Mouse (Mus musculus): Measurements from ENCODE around the gene Chchd3. TPM values are rescaled to one million over a fixed set of nuclear protein-coding genes. Genes with fewer than 3 reads are reported as not detected.

The Chchd3 gene
- polyA plus RNA-seq, 1 experiment from 2014 or later: 134 TPM

DNA sequence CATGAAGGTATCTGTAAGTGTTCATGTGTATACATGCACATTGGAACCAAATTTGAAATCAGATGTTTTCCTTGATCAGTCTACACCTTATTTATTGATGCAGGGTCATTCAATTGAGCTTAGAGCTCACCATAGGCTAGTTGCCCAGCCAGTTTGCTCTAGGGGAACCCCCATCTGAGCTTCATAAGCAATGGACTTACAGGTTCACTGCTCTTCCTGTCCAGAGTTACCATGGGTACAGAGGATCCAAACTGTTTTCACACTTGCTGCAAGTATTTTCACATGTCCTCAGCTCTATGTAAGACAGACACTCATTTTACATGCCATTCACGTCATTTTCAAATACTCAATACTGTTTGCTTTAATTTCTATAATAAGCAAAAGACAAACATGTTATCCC, 66.2 kb downstream of the Chchd3 start:
- H3K4me1 ChIP-seq (replicated peaks; ENCODE audit: control insufficient read depth, insufficient read depth, low read length): 0 out of 2 replicates have a peak, but pooled peaks cover 3% of the 10 kb centered on the region
- no peaks in the 10 kb centered on the region for H3K27me3 ChIP-seq (replicated peaks; ENCODE audit: control insufficient read depth, insufficient read depth, low read length)
- H3K36me3 ChIP-seq (ENCODE audit: control insufficient read depth, insufficient read depth): no peaks in the 10 kb centered on the region
- 95% methylated on average over 1 of the region's 1 CpGs for WGBS
- H3K9me3 ChIP-seq (ENCODE audit: control insufficient read depth): no peaks in the 10 kb centered on the region
- no peak for TF ChIP-seq CTCF (IDR thresholded peaks at IDR 0.05; ENCODE audit: low read depth)
- H3K4me2 ChIP-seq (replicated peaks; ENCODE audit: low read depth): no peak overlapping the region
- H3K27ac ChIP-seq (ENCODE audit: low read depth, low read length): no peak overlapping the region
- H3K9ac ChIP-seq (ENCODE audit: low read depth, low read length): no peak overlapping the region
- no peak for ATAC-seq
- no peak overlapping the region for H3K4me3 ChIP-seq (ENCODE audit: low read depth, low read length)

DNA sequence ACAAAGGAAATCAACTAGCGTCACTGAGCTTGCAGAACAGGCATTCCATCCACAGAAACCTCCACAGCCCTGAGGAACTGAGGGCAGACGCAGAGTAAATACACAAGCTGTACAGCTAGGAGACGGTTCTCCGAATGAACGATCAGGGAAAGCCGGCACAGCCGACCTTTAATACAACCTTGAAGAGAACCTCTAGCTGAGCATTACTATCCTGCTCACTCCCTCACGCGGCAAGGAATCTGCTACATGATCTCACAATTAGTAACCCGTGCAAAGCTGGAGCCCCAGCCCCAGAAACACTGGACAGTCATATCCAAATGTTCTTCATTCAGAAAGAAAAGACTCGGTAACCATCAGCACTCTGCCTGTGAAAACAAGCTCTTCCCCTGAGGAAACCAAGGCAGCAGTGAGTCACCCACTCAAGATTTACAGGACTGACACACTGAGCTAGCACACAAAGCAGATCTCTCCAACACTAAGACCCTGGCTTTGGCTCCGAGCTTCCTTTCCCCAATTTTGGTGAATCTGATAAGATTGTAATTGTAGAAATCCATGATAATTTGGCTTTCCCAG, 69.9 kb downstream of the Chchd3 start:
- Histone ChIP-seq H3K4me2 (replicated peaks; ENCODE audit: low read depth) (no peak overlapping the region), H3K27me3 (replicated peaks; ENCODE audit: control insufficient read depth, insufficient read depth, low read length) (no peaks in the 10 kb centered on the region), H3K36me3 (ENCODE audit: control insufficient read depth, insufficient read depth) (no peaks in the 10 kb centered on the region), H3K9ac (ENCODE audit: low read depth, low read length) (no peak overlapping the region), H3K9me3 (ENCODE audit: control insufficient read depth) (no peaks in the 10 kb centered on the region), H3K4me3 (ENCODE audit: low read depth, low read length) (no peak overlapping the region), H3K27ac (ENCODE audit: low read depth, low read length) (no peak overlapping the region), H3K4me1 (replicated peaks; ENCODE audit: control insufficient read depth, insufficient read depth, low read length) (no peaks in the 10 kb centered on the region)
- no peak for ATAC-seq
- TF ChIP-seq CTCF (IDR thresholded peaks at IDR 0.05; ENCODE audit: low read depth): no peak
- 57% methylated on average over 12 of the region's 12 CpGs for WGBS

DNA sequence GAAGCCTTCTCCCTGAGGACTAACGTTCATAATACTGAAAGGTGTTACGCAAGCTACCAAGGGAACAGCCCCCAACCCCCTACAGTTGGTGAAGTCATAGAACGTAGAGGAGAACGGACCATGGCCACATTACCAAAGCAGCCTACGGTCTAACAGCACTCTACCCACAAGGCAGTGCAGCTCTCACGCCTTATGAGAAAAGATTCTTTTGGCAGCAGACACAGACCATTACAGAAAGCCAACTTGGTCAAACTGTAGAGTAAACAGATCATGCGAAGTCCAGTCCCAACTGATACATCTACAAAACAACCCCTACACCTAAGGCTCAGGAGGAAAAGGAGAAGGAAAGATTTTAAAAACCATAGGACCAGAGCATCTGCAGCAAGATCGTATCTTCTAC, 71.5 kb downstream of the Chchd3 start:
- Histone ChIP-seq H3K4me3 (ENCODE audit: low read depth, low read length) (no peak overlapping the region), H3K9ac (ENCODE audit: low read depth, low read length) (no peak overlapping the region), H3K27ac (ENCODE audit: low read depth, low read length) (no peak overlapping the region), H3K4me2 (replicated peaks; ENCODE audit: low read depth) (no peak overlapping the region), H3K9me3 (ENCODE audit: control insufficient read depth) (no peaks in the 10 kb centered on the region), H3K36me3 (ENCODE audit: control insufficient read depth, insufficient read depth) (no peaks in the 10 kb centered on the region), H3K27me3 (replicated peaks; ENCODE audit: control insufficient read depth, insufficient read depth, low read length) (no peaks in the 10 kb centered on the region), H3K4me1 (replicated peaks; ENCODE audit: control insufficient read depth, insufficient read depth, low read length) (no peaks in the 10 kb centered on the region)
- no peak for ATAC-seq
- 90% methylated on average over 8 of the region's 8 CpGs for WGBS
- TF ChIP-seq CTCF (IDR thresholded peaks at IDR 0.05; ENCODE audit: low read depth): no peak

DNA sequence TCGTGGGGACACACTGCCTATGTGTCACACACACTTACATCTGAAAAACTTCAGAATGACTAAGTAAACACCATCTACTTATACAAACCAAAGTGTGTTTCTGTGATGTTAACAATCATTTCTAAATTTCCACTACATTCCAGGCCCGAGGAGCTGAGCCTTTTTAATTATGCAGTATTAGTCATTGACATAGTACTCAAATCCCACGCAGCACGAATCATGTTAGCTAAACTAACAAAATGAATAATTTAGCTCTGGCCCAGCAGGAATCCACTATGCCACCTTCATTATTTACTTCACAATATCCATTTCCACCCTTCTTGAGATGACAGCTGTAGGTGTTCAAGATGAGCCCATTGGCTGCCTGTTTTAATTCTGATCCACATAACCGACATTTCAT, 76.2 kb downstream of the Chchd3 start:
- no peak overlapping the region for H3K4me2 ChIP-seq (replicated peaks; ENCODE audit: low read depth)
- ATAC-seq: no peak
- no peaks in the 10 kb centered on the region for H3K9me3 ChIP-seq (ENCODE audit: control insufficient read depth)
- H3K4me3 ChIP-seq (ENCODE audit: low read depth, low read length): no peak overlapping the region
- no peak overlapping the region for H3K27ac ChIP-seq (ENCODE audit: low read depth, low read length)
- no peak overlapping the region for H3K9ac ChIP-seq (ENCODE audit: low read depth, low read length)
- WGBS: 81% methylated on average over 5 of the region's 5 CpGs
- no peaks in the 10 kb centered on the region for H3K27me3 ChIP-seq (replicated peaks; ENCODE audit: control insufficient read depth, insufficient read depth, low read length)
- TF ChIP-seq CTCF (IDR thresholded peaks at IDR 0.05; ENCODE audit: low read depth): no peak
- H3K4me1 ChIP-seq (replicated peaks; ENCODE audit: control insufficient read depth, insufficient read depth, low read length): no peaks in the 10 kb centered on the region
- H3K36me3 ChIP-seq (ENCODE audit: control insufficient read depth, insufficient read depth): no peaks in the 10 kb centered on the region

DNA sequence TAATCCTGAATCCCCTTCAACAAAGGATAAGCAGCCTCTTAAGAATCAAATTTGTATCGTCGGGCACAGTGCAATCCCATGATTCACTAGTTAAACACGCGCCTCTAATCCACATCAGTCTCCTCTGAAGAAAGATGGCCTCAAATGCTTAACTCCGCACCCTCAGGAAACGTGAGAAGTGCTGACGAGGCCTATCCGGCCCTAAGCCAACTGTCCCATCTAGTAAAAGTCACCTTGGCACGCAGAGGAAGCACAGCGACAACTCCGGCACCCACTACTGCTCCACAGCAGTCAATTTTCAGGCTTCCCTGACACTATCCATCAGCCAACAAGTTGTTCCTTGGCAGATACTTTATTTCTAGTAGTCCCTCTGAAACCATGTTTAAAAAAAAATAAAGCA, 78.8 kb downstream of the Chchd3 start:
- no peak for TF ChIP-seq CTCF (IDR thresholded peaks at IDR 0.05; ENCODE audit: low read depth)
- Histone ChIP-seq H3K4me3 (ENCODE audit: low read depth, low read length) (no peak overlapping the region), H3K4me1 (replicated peaks; ENCODE audit: control insufficient read depth, insufficient read depth, low read length) (no peaks in the 10 kb centered on the region), H3K9me3 (ENCODE audit: control insufficient read depth) (no peaks in the 10 kb centered on the region), H3K36me3 (ENCODE audit: control insufficient read depth, insufficient read depth) (no peaks in the 10 kb centered on the region), H3K27ac (ENCODE audit: low read depth, low read length) (no peak overlapping the region), H3K27me3 (replicated peaks; ENCODE audit: control insufficient read depth, insufficient read depth, low read length) (no peaks in the 10 kb centered on the region), H3K9ac (ENCODE audit: low read depth, low read length) (no peak overlapping the region), H3K4me2 (replicated peaks; ENCODE audit: low read depth) (no peak overlapping the region)
- ATAC-seq: no peak
- WGBS: 86% methylated on average over 11 of the region's 11 CpGs

DNA sequence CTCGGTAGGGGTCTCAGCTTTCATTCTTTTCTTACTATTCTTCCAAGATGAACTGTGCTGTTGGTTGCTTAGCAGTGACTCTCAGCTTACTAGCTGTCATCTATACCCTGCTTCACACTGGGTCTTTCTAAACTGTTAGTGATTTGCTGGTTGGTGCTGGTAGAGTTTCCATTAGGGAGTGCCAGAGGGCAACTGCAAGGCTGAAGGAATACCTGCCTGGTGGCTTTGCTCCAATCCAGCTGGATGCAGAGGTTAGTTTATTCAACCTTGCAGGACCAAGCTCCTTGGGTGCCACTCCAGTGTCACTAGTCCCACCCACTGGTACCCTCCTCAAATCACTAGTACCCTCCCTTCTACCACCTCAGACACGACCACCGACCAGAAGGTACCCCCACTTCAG, 81.2 kb downstream of the Chchd3 start:
- TF ChIP-seq CTCF (IDR thresholded peaks at IDR 0.05; ENCODE audit: low read depth): no peak
- H3K9me3 ChIP-seq (ENCODE audit: control insufficient read depth): no peaks in the 10 kb centered on the region
- no peaks in the 10 kb centered on the region for H3K4me1 ChIP-seq (replicated peaks; ENCODE audit: control insufficient read depth, insufficient read depth, low read length)
- H3K27me3 ChIP-seq (replicated peaks; ENCODE audit: control insufficient read depth, insufficient read depth, low read length): no peaks in the 10 kb centered on the region
- 85% methylated on average over 3 of the region's 3 CpGs for WGBS
- no peak overlapping the region for H3K4me3 ChIP-seq (ENCODE audit: low read depth, low read length)
- no peaks in the 10 kb centered on the region for H3K36me3 ChIP-seq (ENCODE audit: control insufficient read depth, insufficient read depth)
- no peak overlapping the region for H3K4me2 ChIP-seq (replicated peaks; ENCODE audit: low read depth)
- no peak overlapping the region for H3K27ac ChIP-seq (ENCODE audit: low read depth, low read length)
- no peak overlapping the region for H3K9ac ChIP-seq (ENCODE audit: low read depth, low read length)
- no peak for ATAC-seq

DNA sequence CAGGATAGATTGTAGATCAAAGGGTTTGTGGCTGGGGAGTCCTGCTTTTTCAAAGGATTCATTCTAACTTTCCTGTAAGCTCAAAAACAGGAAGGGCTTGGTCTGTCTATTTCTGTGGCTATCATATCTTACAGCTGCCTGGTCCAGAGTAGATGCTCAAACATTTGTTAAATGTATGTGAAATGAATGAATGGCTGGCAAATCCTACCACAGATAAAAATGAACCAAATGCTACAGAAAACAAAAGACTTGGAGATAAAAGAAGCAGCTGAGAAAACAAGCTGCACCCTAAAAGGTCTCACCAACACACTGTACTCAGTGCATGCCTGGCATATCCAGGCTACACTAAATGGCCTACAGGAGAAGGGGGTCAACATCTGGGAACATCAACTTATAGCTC, 88.1 kb downstream of the Chchd3 start:
- no peaks in the 10 kb centered on the region for H3K4me1 ChIP-seq (replicated peaks; ENCODE audit: control insufficient read depth, insufficient read depth, low read length)
- no peak for TF ChIP-seq CTCF (IDR thresholded peaks at IDR 0.05; ENCODE audit: low read depth)
- H3K27me3 ChIP-seq (replicated peaks; ENCODE audit: control insufficient read depth, insufficient read depth, low read length): no peaks in the 10 kb centered on the region
- no peaks in the 10 kb centered on the region; the same call in 1 of the 2 replicates for H3K36me3 ChIP-seq (ENCODE audit: control insufficient read depth, insufficient read depth)
- no peak overlapping the region for H3K4me2 ChIP-seq (replicated peaks; ENCODE audit: low read depth)
- H3K9me3 ChIP-seq (ENCODE audit: control insufficient read depth): no peaks in the 10 kb centered on the region
- ATAC-seq: no peak
- no peak overlapping the region for H3K27ac ChIP-seq (ENCODE audit: low read depth, low read length)
- H3K9ac ChIP-seq (ENCODE audit: low read depth, low read length): no peak overlapping the region
- H3K4me3 ChIP-seq (ENCODE audit: low read depth, low read length): no peak overlapping the region
